Mouse (Mus musculus): ENCODE data around the gene Dact2.

The Dact2 gene

DNA sequence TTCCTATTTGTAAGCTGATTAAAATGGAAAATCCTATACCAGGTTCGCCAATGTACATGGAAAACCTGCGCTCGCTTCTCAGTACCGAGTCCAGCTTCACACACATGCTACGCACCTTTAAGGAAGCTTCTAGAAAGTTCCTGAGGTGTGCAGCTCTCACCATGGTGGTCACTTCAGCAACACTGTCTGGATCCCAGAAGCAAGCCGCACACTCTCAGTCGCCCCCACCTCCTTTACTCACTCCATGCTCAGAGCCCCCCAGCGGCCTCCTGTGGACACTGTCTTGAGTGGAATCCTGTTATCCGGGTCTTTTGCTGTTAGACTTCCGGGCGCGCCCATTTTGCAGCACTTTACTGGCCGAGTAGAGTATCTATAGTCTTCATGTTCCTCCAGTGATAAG lies at the start of gene Dact2:
TSS of gene Dact2 (minus strand) at position 244 of the 400 bp plus-strand sequence.
- no peak for DNase-seq

GRCm38 (mm10) chr17:14252456-14252855 lies 48.4 kb upstream of the Dact2 start:
- no peak for DNase-seq

DNA sequence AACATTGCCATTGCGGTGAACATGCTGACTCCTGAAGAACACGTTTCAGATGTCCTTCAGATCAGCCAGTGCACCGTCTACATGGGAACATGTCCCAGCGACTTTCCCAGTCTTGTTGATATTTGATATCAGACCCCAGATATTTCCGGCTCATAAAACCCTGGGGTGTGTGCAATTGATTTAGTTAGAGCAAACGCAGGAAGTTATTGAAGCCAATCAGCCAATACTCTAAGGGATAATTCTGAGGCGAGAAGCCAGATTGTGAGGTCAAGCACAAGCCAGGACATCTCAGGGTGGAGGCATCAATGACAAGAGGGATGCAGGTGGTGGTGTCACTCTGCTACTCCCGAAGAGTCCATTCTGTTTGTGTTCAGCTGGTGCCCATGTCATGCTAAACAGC lies 46.3 kb upstream of the Dact2 start:
- no peak for DNase-seq

DNA sequence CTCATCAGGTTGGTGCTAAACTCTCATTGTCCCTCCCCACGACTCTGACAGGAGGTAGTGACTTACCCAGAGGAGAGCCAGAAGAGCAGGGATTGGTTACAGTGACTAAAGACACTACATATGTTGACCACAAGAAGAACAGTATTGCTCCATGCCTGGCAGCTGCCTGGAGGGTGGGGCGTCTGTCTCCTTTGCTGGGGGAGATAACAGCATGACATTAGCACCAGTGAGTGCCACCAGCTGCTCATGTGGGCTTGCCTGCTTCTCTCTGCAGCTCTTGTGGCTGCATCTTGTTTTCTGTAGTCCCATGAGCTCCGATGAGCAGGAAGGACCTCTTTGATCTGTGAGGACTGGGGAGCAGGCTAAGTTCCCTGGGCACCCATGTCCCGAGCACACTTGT lies 45.5 kb upstream of the Dact2 start:
- no peak for DNase-seq

- DNase-seq: peak; percentile 10
Observed at GRCm38 (mm10) chr17:14247931-14248330, 43.8 kb upstream of the Dact2 start.

- no peak for DNase-seq
Observed at GRCm38 (mm10) chr17:14246266-14246665, 42.2 kb upstream of the Dact2 start.

- DNase-seq: peak; percentile 32
Observed at GRCm38 (mm10) chr17:14244195-14244965, 40.3 kb upstream of the Dact2 start.

DNA sequence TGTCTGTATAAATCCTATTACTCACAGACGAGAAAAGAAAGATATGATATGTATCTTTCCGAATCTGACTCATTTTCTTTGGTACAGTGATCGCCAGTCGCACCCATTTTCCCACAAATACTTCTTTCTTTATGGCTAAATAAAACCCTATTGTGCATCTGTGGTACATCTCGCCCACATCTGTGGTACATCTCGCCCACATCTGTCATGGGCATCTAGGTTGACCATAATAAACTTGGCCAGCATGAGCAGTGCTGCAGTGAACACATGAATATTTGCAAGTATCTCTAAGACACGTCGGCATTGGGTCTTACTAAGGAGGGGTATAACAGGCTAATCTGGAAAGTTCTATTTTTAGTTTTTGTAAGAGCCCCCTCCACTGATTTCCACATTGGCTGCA lies 38.5 kb upstream of the Dact2 start:
- DNase-seq: no peak

DNA sequence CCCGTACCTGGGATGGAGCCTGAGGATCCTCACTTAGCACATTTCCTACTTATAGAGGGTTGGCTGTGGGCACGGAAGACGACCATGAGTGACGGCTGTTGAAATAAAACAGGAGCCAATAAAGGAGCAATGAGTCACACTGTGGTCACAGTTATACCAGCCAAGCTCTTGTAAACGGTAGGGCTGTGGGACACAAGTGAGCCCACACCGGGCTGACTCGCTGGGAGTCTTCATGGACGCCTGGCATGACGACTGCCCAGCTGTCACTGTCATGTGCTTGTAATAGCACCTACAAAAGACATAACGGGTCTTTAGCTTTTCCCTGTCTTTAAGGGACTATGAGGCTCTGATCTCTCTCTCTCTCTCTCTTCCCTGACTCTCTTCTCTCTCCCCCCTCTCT lies 35.9 kb upstream of the Dact2 start:
- DNase-seq: no peak

GRCm38 (mm10) chr17:14237134-14237533 lies 33.0 kb upstream of the Dact2 start:
- no peak for DNase-seq

DNA sequence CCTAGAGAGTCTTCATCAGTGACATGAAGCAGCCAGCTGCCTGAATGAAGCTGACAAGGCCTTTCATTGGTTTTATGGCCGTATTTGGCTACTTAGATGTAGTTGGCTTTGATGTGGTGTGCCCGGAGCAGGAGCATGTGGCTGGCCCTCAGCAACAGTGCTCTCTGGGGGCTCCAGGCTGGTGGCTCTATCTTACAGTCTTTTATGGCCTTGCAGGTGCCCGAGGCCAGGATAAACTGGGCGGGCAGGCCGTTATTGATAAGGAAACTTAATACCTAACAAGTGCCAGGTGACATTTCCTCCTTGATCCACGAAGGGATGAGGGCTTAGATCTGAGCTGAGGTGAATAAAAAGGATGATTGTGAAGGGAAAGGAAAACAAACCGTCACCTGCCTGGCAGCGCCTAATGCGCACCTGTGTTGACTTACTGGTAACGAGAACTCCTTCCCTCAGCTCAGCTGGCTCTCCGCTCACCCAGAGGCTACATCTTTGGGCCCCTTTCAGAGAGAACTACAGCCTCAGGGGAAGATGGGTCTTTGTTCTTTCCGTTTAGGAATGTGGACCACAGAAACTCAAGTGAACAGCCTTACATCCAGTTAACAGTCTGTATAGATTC lies 30.8 kb upstream of the Dact2 start:
- DNase-seq: no peak

- no peak for DNase-seq
Observed at GRCm38 (mm10) chr17:14233658-14234057, 29.6 kb upstream of the Dact2 start.

GRCm38 (mm10) chr17:14232629-14233028 lies 28.5 kb upstream of the Dact2 start:
- peak; percentile 38 for DNase-seq

- DNase-seq: no peak
Observed at GRCm38 (mm10) chr17:14230698-14231430, 26.8 kb upstream of the Dact2 start.

- DNase-seq: no peak
Observed at GRCm38 (mm10) chr17:14228381-14228780, 24.3 kb upstream of the Dact2 start.

- DNase-seq: no peak
Observed at GRCm38 (mm10) chr17:14227601-14228000, 23.5 kb upstream of the Dact2 start.

DNA sequence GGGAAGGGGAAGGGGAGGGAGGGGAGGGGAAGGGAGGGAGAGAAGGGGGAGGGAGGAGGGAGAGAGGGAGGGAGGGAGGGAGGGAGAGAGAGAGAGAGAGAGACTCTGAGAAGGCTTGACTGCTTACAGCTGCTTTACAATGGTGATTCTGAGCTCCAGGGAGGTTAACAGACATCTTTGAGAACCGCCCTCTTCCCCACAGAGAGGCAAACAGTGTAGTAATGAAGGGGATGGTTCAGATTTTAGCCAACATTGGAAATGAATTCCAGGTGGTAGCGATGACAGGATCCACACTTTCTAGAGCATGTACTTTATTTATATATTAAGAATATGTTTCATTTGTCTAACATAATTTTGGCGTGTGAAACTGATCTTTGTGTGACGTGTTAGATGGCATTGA lies 22.7 kb upstream of the Dact2 start:
- DNase-seq: no peak

DNA sequence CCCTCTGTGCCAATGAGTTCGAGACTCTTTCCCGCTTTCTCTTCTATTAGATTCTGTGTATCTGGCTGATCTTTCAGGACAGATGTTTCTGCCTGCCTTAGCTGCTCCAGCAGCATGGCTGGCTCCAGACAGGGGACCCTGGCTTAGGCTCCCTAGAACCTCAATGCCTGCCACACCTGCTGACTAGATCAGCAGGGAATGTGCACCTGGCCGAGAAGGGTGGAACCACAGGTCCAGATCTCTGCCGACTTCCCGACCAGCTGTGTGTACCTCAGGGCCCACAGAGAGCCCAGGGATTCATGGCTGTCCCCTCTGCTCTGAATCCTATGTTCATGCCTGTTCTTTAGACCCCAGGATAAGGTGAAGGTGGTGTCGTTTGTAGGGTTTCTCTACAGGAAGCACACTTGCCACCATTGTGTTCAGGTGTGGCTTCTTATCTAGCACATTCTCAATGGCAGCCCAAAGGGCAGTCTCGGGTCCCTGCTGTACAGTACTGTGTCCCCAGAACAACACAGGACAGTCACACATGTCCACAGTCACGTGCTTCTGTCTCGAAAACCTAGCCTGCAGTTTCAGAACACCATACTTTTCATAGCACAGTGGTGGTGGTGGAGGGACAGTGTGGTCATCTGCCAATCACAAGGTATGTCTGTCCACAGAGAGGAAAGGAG lies 22.0 kb upstream of the Dact2 start:
- no peak for DNase-seq

DNA sequence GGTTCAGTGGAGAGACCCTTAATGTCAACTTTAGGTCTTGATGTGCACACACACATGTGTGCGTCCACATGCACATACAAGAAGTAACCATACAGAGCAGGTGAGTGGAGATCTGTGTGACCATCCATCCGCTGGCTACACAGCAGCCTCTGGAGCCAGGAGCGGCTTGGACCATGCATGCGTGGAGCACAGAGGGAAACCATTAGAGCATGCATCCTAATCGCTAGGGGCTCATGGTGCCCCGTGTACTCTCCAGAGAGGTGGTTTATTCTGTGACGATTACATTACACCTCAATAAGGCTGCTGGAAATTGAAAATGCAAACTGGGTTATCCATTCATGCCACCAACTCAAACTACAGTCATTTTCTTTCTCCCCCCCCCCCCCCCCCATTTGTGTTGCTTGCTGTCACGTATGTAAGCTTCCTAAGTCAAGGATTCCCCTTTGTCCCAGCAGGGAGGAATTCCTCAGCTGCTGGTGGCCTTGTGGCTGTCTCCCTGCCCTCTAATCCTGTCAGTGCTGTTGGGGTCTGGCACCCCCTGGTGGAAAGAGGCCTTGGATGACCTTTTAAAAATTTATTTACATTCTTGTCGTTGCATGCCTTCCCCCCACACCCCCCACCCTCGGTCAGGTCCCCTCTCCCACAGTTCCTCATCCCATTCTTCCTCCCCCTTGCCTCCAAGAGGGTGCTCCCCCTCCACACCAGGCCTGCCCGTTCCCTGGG lies 17.9 kb upstream of the Dact2 start:
- DNase-seq: no peak

DNA sequence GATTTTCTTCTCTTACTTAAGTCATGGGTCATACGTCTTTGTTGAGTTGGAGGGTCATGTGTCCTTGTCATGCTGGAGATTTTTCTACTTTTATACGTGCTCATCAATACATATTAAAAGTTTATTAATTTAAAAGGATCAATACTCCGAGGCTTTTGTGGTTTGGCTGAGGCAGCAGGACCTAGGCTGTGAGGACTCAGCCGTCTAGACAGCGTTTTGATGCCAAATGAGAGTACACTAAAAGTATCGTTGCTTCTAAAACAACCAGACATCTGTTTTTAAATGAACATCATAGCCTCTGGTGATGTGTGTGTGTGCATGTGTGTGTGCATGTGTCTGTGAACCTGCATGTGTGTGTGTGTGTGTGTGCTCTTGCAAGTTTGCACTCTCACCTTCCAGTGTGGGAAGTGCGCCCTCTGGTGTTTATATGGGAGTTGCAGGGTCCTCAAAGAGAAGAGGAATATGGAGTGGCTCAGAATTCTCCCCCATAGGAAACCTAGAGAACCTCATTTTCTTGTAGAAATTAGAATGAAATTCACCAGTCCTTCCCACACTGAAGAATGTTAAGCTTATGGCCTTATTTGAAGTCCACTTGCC lies 16.6 kb upstream of the Dact2 start:
- DNase-seq: no peak

GRCm38 (mm10) chr17:14213976-14214529 lies 9.9 kb upstream of the Dact2 start:
- no peak for DNase-seq

- DNase-seq: no peak
Observed at GRCm38 (mm10) chr17:14212796-14213195, 8.7 kb upstream of the Dact2 start.
